Mouse (Mus musculus) induced T-regulatory cell, adult 2 months (primary cell): Measurements from ENCODE around the gene Msln.
A peak's percentile ranks its signal among the peaks of the same experiment; 100 is the strongest.

Experiments
- DNase-seq: peaks from one replicate; pipeline ENCODE4 v3.0.0-alpha.2; 2012; ENCODE audit warnings: low read depth

The Msln gene

DNA sequence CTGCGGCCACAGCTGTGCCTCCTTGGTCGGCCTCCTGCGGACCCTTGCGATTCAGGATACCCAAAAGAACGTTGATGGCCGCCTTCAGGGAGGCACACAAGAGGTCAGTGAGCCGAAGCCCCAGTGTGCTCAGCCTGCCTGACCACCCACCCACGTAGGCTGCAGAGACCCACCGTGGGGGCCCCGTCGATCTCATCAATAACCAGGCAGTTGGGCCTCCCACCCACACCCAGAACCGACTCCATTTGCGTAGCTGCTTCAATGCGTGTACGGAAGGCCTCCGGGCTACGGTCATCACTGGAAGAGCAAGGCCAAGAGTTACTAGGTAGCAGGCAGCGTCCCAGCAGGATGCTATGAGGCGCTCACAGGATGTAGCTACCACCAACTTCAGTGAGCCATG lies 30.7 kb downstream of the Msln start:
- no peak for DNase-seq

DNA sequence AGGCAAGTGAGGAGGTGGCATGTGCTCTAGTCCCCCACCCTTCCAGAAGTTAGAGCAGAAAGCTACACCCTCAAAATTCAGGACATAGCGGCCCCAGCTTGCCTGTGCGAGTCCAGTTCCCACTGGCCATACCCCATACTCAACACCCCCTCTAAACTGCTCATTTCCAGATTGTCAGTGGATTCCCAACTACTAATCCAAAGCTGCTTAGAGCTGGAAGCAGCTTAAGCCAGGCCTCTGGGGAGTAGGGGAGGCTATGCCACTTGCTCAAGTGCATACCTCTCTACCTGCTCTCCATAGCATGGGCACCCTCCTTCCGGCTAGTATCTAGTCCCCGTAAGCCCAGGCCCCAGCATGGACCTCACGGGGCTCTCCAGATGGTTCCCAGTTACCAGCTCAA lies 32.7 kb downstream of the Msln start:
- DNase-seq, result no peak

DNA sequence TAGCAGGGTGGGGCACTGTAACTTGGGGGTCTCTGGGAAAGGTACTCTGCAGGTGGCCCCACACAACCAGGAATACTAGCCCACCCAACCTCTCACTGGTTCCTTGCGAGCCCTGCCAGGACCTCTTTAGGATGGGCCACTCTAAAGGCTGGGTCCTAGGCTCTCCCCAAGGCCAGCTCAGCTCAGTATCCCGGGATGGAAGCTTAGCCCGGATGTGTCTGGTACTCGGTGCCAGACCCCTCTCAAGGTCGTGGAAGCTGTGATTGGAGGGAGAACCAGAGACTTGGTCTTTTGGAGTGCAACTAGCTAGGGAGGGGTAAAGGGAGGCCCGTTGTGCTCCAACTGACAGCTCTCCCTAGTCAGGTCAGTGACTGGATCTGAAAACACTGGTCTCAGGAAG lies 36.5 kb downstream of the Msln start:
- DNase-seq, result no peak

DNA sequence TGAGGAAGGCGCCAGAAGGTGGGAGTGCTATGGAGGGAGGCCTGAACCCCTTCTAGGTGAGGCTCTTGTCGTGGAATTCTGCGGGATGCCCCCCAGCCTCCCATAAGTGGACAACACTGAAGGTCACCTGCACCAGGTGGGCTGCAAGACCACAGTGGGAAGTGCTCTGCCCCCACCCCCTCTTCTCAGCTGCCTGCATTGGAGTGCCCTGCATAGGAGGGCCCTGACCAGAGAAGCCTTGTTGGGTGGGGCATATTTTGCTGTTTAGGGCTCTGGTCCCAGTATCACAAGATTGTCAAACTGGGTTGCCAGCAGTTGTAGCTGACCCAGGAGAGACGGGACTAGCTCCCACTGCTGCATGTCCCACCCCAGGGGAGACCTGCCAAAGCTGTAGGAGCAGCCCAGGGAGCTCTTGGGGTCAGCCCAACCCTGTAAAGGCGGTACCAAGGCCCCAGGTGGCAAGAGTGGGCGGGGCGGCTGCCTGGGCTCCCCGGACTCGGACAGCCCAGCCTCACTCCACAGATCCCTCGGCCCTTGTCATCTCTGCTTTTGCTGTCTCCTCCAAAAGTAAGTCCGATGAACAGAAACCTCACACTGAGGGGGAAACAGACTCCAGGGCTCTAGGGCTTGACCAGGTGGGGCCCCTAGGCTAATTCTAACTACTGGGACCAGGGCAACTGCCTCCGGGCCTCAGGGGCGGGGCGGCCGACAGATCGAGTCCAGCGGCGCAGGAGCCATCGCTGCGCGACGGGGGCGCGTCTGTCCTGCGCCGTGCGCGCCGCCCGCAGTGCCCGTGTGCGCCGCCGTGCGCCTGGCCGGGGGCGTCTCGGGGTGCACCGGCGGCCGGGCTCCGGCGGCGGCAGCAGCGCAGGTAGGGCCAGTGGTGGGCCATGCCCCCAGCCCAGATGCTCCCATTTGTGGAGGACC lies 37.2 kb downstream of the Msln start, which contains the start of gene Gng13:
Gene Gng13 (plus strand): TSS at position 461 of the 927 bp plus-strand sequence.
- DNase-seq, result no peak

DNA sequence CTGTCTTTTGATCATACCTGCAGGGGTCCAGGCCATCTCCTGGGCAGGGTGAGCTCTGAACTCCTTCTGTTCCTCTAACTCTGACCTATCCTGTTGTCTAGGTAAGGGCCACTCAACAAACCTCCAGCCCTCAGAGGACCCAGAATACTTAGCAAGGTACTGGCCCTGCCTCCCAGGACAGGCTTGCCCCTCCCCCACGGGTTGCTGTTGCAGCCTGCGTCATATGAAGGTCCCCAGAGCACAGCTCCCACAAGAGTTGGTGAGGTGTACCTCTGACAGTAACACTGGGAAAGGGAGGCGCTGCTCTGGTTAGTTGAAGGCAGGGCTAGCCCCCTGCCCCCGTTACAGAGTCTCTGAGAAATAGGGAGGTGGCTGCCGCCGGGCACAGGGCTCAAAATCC lies 38.0 kb downstream of the Msln start:
- DNase-seq, result no peak

DNA sequence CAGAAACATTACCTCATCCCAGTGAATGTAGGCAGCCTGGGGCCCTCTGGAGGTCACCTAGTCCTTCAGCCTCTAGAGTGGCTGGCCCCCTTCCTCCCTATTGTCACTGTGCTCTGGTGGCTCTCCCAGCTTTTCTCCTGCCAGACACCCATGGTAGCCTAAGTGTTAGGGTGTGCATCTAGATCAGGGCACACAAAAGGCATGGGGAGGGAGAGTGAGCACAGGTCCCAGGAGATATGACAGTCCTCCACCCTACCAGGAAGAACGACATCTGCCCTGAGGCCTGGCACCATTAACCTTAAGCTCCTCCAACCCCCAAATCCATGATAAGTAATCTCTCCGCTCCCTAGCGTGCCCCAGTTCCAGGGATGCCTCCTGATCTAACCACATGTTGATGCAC lies 38.6 kb downstream of the Msln start:
- no peak for DNase-seq

DNA sequence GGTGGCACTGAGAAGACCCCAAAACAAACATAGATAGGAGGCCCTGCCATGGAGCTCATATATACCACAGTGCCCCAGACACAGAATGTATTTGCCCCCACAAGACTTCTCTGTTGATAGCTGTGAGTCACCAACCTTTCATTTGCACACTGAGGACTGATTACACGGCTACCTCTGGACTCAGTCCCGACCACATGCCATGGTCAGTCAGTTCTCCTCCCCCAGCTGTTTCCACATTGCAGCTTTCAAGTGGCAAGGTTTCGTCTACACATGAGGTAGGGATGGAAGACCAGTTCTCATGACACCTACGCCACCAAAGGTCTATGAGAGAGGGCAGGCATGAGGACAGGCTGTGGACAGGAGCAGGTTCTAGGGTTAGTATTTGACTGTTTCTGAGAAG lies 43.0 kb downstream of the Msln start:
- DNase-seq, result no peak

DNA sequence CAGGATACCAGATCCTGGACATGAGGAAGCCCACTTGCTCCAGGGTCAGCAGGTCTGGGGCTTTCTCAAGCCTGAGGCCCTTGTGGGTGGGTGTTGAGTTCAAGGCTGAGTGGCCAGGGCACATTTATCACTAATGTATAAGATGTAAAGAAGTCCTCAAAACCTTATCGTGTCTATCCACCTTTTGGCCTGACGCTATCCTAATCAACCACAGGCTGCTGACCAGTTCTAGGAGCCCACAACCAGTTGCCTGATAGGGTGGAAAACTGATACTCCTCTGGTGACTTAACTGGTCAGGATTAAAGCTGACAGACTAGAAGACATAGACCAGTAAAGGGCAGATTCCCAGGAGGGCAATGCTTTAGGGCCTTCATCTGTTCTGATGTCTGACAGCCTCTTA lies 44.2 kb downstream of the Msln start:
- no peak for DNase-seq

DNA sequence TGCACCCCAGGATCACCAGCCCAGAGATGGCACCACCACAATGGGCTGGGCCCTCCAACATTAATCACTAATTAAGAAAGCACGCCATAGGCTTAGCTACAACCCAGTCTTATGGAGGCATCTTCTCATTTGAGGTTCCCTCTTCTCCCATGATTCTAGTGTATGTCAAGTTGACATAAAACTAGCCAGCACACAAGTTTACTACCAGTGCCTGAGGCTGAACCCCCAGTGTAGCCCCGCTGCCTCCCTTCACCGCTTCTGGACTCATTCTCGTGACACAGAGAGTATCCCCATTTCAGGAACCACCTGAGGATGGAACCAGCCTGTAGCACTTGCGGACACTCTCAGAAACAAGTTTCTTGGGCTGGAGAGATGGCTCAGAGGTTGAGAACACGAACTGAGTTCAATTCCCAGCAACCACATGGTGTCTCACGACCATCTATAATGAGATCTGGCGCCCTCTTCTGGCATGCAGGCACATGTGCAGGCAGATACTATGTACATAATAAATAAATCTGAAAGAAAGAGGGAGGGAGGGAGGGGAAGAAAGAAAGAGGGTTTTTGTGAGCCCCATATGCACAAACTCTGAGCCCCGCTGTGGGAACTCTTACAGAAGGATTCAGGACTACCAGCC lies 53.2 kb downstream of the Msln start:
- peak; percentile 34 for DNase-seq
